Mouse (Mus musculus): ENCODE measurements around the gene Siah1a. TPM values are rescaled to one million over a fixed set of nuclear protein-coding genes. Genes with fewer than 3 reads are reported as not detected.

Gene Siah1a
- total RNA-seq, 2 experiments from 2014 or later: 33.4 to 35.7 TPM

GRCm38 (mm10) chr8:86713407-86714188, 32.1 kb downstream of the Siah1a start:
- peak; percentile 49 to 82 for DNase-seq (ENCODE audit: extremely low spot score in 1 of 2, low spot score in 2 of 2)
- intact Hi-C loops (cut with DNase I): no loop called here

- intact Hi-C loops (cut with DNase I): no loop called here
- no peak for DNase-seq (ENCODE audit: extremely low spot score in 1 of 2, low spot score in 2 of 2)
These were observed 33.1 kb downstream of the Siah1a start for GRCm38 (mm10) chr8:86712594-86712993.

GRCm38 (mm10) chr8:86707873-86708272, 37.9 kb downstream of the Siah1a start:
- intact Hi-C loops (cut with DNase I): no loop called here
- no peak for DNase-seq (ENCODE audit: extremely low spot score in 1 of 2, low spot score in 2 of 2)

- DNase-seq (ENCODE audit: extremely low spot score in 1 of 2, low spot score in 2 of 2): no peak
- intact Hi-C loops (cut with DNase I): no loop called here
These were observed 39.0 kb downstream of the Siah1a start for GRCm38 (mm10) chr8:86706756-86707155.

- intact Hi-C loops (cut with DNase I): no loop called here
- no peak for DNase-seq (ENCODE audit: extremely low spot score in 1 of 2, low spot score in 2 of 2)
These were observed 40.4 kb downstream of the Siah1a start for GRCm38 (mm10) chr8:86705317-86705716.

- DNase-seq (ENCODE audit: extremely low spot score in 1 of 2, low spot score in 2 of 2): no peak
- intact Hi-C loops (cut with DNase I): no loop called here
These were observed 43.3 kb downstream of the Siah1a start for GRCm38 (mm10) chr8:86702453-86702852.

- intact Hi-C loops (cut with DNase I): no loop called here
- no peak for DNase-seq (ENCODE audit: extremely low spot score in 1 of 2, low spot score in 2 of 2)
These were observed 46.3 kb downstream of the Siah1a start for GRCm38 (mm10) chr8:86699471-86699870.

- intact Hi-C loops (cut with DNase I): no loop called here
- DNase-seq (ENCODE audit: extremely low spot score in 1 of 2, low spot score in 2 of 2): no peak
These were observed 46.8 kb downstream of the Siah1a start for GRCm38 (mm10) chr8:86698811-86699421.

- no peak for DNase-seq (ENCODE audit: extremely low spot score in 1 of 2, low spot score in 2 of 2)
- intact Hi-C loops (cut with DNase I): no loop called here
These were observed 50.0 kb downstream of the Siah1a start for GRCm38 (mm10) chr8:86695703-86696102.

- intact Hi-C loops (cut with DNase I): no loop called here
- no peak for DNase-seq (ENCODE audit: extremely low spot score in 1 of 2, low spot score in 2 of 2)
These were observed 51.7 kb downstream of the Siah1a start for GRCm38 (mm10) chr8:86694011-86694410.

GRCm38 (mm10) chr8:86692107-86692506, 53.6 kb downstream of the Siah1a start:
- no peak for DNase-seq (ENCODE audit: extremely low spot score in 1 of 2, low spot score in 2 of 2)
- intact Hi-C loops (cut with DNase I): no loop called here

GRCm38 (mm10) chr8:86686629-86687028, 59.1 kb downstream of the Siah1a start:
- intact Hi-C loops (cut with DNase I): no loop called here
- DNase-seq (ENCODE audit: extremely low spot score in 1 of 2, low spot score in 2 of 2): no peak

Other genes starting within 250 kb of the Siah1a start
- gene Abcc12, start 165.2 kb downstream of the Siah1a start, total RNA-seq (2021): under 1 TPM; 0.20 to 0.34 TPM
- 10 to 100 TPM; 51.5 to 51.9 TPM for gene Lonp2, start 121.9 kb downstream of the Siah1a start, total RNA-seq (2021)
- gene Gm10638, start 235 bp downstream of the Siah1a start, total RNA-seq (2021): 1 to 10 TPM; 4.0 to 4.3 TPM
- 10 to 100 TPM; 23.2 to 24.7 TPM for gene N4bp1, start 139.3 kb upstream of the Siah1a start, total RNA-seq (2021)

All from left cerebral cortex, postnatal 10 days (tissue).